Mouse (Mus musculus) forebrain, embryonic 16.5 days (tissue): ENCODE results near the gene Gm49394. TPM values are rescaled to one million over a fixed set of nuclear protein-coding genes. Genes with fewer than 3 reads are reported as not detected.

Experiments used
- ATAC-seq: fragments of 200-750 bp; cut with Nextera tagmentation; 2 replicates; pipeline ENCODE4 v1.8.0; 2017; ENCODE audit warnings: mild to moderate bottlenecking, moderate library complexity
- H3K27ac ChIP-seq: fragments of 300-500 bp; sonication (generic); 2 replicates; pipeline ENCODE4 v1.5.1; 2014; ENCODE audit warnings: low read length, control low read depth
- H3K27me3 ChIP-seq: fragments of 300-500 bp; sonication (generic); replicated peaks from 2 replicates; pipeline ENCODE4 v1.6.1; 2014; ENCODE audit warnings: low read length; ENCODE audit not compliant: control insufficient read depth, insufficient read depth
- H3K36me3 ChIP-seq: fragments of 300-500 bp; sonication (generic); 2 replicates; pipeline ENCODE4 v1.6.1; 2014; ENCODE audit not compliant: control insufficient read depth, insufficient read depth
- H3K4me1 ChIP-seq: fragments of 300-500 bp; sonication (generic); replicated peaks from 2 replicates; pipeline ENCODE4 v1.6.1; 2014; ENCODE audit warnings: low read length; ENCODE audit not compliant: control insufficient read depth, insufficient read depth
- H3K4me2 ChIP-seq: fragments of 300-500 bp; sonication (generic); 2 replicates; pipeline ENCODE4 v1.6.1; 2014; ENCODE audit warnings: mild to moderate bottlenecking, low read length, control low read depth
- H3K4me3 ChIP-seq: fragments of 300-500 bp; sonication (generic); replicated peaks from 2 replicates; pipeline ENCODE4 v1.5.1; 2014; ENCODE audit warnings: mild to moderate bottlenecking, low read length, control low read depth
- H3K9ac ChIP-seq: fragments of 300-500 bp; sonication (generic); replicated peaks from 2 replicates; pipeline ENCODE4 v1.6.1; 2014; ENCODE audit warnings: low read depth, low read length, control low read depth
- H3K9me3 ChIP-seq: fragments of 300-500 bp; sonication (generic); 2 replicates; pipeline ENCODE4 v1.6.1; 2016; ENCODE audit warnings: low read length; ENCODE audit not compliant: control insufficient read depth
- WGBS: fragments of 180-500 bp; shearing (Covaris S2); extraction: QIAGEN DNeasy Blood & Tissue Kit; methylation state at CpG from one replicate; pipeline ENCODE4 v1.1.7; 2014; 5-methylcytosine and 5-hydroxymethylcytosine counted together
- polyA plus RNA-seq: library from polyadenylated mRNA; unstranded; fragments of >200 nt; fragmentation: Nextera tagmentation; extraction: Ambion mirVana; gene quantifications from 2 replicates; pipeline ENCODE4 v1.2.1, GENCODE M21; 2015

The Gm49394 gene
- polyA plus RNA-seq, 1 experiment from 2014 or later = not detected

DNA sequence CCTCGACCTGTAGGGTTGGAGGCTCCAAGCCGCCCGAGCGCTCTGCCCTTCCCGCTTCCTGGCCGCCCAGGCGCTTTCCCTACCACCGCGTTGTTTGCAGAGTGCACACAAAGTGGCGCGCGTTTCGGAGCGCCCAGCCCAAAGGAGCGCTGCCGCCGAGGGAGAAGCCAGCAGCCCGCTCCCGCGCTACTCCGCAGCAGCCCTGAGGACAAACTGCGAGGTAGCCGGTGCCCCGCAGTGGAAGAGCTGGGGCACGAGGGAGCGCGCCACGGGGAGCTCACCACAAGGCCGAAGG is 9.1 kb downstream of the Gm49394 start:
- Histone ChIP-seq H3K36me3 (no peaks in the 10 kb centered on the region), H3K4me1 (peaks cover 25% of the 10 kb centered on the region), H3K4me2 (peak overlapping the region; percentile 29), H3K9me3 (no peaks in the 10 kb centered on the region), H3K4me3 (peak overlapping the region; percentile 17), H3K27me3 (peaks cover 85% of the 10 kb centered on the region), H3K27ac (no peak overlapping the region), H3K9ac (no peak overlapping the region)
- WGBS = 0% methylated on average over 29 of the region's 29 CpGs
- no peak for ATAC-seq

GRCm38 (mm10) chr7:142659767-142660650 is 9.7 kb downstream of the Gm49394 start:
- Histone ChIP-seq H3K27me3 (peaks cover 85% of the 10 kb centered on the region), H3K9ac (no peak overlapping the region), H3K27ac (no peak overlapping the region), H3K4me2 (peak overlapping the region; percentile 46), H3K36me3 (no peaks in the 10 kb centered on the region), H3K4me3 (peak overlapping the region; percentile 35), H3K9me3 (no peaks in the 10 kb centered on the region), H3K4me1 (peaks cover 25% of the 10 kb centered on the region)
- ATAC-seq = no peak
- 2% methylated on average over 41 of the region's 43 CpGs for WGBS

DNA sequence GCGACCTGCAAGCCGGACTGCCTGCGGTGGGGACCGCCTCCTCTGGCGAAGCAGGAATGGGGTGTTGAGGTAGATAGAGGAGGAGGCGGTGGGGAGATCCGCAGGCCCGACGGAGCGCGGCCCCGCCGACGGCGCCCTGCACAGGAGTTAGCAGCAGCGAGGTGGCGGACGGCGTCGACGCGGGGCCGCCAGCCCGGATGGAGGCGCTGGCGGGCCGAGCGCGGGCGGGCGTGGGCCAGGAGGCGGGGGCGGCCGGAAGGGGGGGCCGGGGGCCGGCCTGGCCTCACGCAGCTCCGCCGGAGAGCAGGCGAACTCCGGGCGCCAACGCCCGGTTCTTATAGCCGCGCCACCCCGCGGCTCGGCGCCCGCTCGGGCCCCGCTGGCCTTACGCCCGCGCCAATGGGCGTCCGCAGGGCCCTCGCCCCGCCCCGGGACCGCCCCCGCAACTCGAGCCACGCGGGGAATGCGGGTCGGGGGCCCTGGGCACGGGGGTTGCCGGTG is 10.5 kb downstream of the Gm49394 start:
- Histone ChIP-seq H3K4me3 (peak overlapping the region; percentile 35), H3K9me3 (no peaks in the 10 kb centered on the region), H3K27me3 (peaks cover 85% of the 10 kb centered on the region), H3K9ac (0 out of 2 replicates have a peak overlapping the region, but pooled peaks have one; percentile 19), H3K36me3 (no peaks in the 10 kb centered on the region), H3K4me2 (peak overlapping the region; percentile 46), H3K27ac (no peak overlapping the region), H3K4me1 (peaks cover 25% of the 10 kb centered on the region)
- 1% methylated on average over 65 of the region's 70 CpGs for WGBS
- ATAC-seq = peak; percentile 43

DNA sequence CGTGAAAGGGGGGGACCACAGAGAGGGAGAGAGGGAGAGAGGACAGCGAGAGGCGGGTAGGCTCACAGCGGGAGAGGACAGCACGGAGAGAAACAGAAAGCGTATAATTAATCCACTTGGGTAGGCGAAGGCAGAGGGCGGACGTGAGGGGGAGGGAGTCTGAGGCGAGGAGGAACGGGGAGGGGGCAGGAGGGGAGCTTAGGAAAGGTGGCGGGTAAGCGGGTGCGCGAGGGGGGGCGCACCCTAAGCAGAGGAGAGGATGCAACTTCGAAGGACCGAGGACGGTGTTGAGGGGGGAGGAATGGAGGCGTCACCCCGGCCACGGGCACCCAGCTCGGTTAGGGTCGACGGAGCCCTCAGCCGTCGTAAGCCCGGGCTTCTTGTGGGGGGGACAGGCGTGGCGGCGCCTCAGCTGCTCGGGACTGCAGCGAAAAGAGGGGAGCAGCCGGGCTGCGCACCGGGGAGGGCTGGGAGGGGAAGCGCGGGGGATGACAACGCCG is 11.0 kb downstream of the Gm49394 start:
- H3K36me3 ChIP-seq = no peaks in the 10 kb centered on the region
- H3K27me3 ChIP-seq = peaks cover 85% of the 10 kb centered on the region
- H3K4me3 ChIP-seq = peak overlapping the region; percentile 35
- H3K9ac ChIP-seq = 0 out of 2 replicates have a peak overlapping the region, but pooled peaks have one; percentile 19
- H3K27ac ChIP-seq = no peak overlapping the region
- 1% methylated on average over 36 of the region's 40 CpGs for WGBS
- peak; percentile 37 for ATAC-seq
- H3K4me2 ChIP-seq = peak overlapping the region; percentile 46
- no peaks in the 10 kb centered on the region for H3K9me3 ChIP-seq
- peaks cover 20% of the 10 kb centered on the region for H3K4me1 ChIP-seq

GRCm38 (mm10) chr7:142657821-142658614 is 11.7 kb downstream of the Gm49394 start:
- H3K36me3 ChIP-seq = no peaks in the 10 kb centered on the region
- no peak overlapping the region for H3K27ac ChIP-seq
- H3K4me1 ChIP-seq = peaks cover 19% of the 10 kb centered on the region
- under 1% methylated on average over 34 of the region's 34 CpGs for WGBS
- 0 out of 2 replicates have a peak overlapping the region, but pooled peaks have one; percentile 10 for H3K9ac ChIP-seq
- H3K4me2 ChIP-seq = peak overlapping the region; percentile 46
- no peak for ATAC-seq
- no peaks in the 10 kb centered on the region for H3K9me3 ChIP-seq
- H3K27me3 ChIP-seq = peaks cover 83% of the 10 kb centered on the region
- H3K4me3 ChIP-seq = peak overlapping the region; percentile 35

DNA sequence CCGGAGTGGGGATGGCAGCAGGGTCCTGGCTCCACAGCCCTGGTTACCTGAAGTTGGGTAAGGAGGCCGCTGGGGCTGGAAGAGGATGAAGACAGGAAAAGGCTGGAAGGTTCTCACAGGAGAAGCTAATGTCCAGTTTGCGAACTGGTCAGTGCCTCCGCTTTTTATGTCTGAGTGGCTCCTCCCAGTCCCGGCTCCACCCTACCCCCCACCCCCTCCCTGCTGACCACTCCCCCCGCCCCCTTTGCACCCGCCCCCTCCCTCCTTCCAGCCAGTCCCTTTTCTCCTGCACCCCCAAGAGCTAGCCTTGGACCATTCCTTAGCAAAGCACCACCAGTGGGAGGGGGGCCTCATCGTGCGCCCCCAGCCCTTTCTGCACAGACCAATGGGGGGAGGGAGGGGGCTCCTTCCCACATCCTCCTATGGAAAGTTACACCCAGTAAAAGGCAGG is 12.4 kb downstream of the Gm49394 start:
- Histone ChIP-seq H3K27me3 (peaks cover 81% of the 10 kb centered on the region), H3K4me1 (peaks cover 19% of the 10 kb centered on the region), H3K4me2 (no peak overlapping the region), H3K4me3 (peak overlapping the region; percentile 9; the same call in 1 of the 2 replicates), H3K9ac (no peak overlapping the region), H3K9me3 (no peaks in the 10 kb centered on the region), H3K27ac (no peak overlapping the region), H3K36me3 (no peaks in the 10 kb centered on the region)
- ATAC-seq = no peak
- 9% methylated on average over 7 of the region's 9 CpGs for WGBS

DNA sequence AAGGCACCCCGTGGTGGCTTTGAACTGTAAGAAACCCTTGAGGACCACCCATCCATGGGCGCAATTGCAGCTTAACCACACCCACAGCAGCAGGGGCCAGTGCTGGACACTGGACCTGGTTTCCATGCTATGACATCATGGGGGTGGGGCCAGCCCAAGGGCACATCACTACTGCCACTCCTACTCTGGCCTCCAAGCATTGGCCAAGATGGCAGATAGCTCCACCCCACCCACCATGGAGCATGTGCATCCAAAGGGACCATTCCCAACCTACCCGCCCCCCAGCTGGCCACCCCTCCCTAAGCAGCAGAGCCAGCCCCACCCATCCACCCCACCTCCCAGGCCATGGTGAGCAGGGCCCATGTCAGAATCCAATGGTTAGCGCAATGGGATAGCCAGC is 13.7 kb downstream of the Gm49394 start:
- Histone ChIP-seq H3K4me2 (no peak overlapping the region), H3K36me3 (no peaks in the 10 kb centered on the region), H3K27ac (no peak overlapping the region), H3K4me1 (peaks cover 19% of the 10 kb centered on the region), H3K4me3 (no peak overlapping the region), H3K9ac (no peak overlapping the region), H3K27me3 (peaks cover 76% of the 10 kb centered on the region), H3K9me3 (no peaks in the 10 kb centered on the region)
- WGBS = 26% methylated on average over 4 of the region's 4 CpGs
- no peak for ATAC-seq

- Histone ChIP-seq H3K4me3 (no peak overlapping the region), H3K9ac (no peak overlapping the region), H3K27ac (no peak overlapping the region), H3K4me1 (peaks cover 17% of the 10 kb centered on the region), H3K27me3 (peaks cover 72% of the 10 kb centered on the region), H3K4me2 (no peak overlapping the region), H3K36me3 (no peaks in the 10 kb centered on the region), H3K9me3 (no peaks in the 10 kb centered on the region)
- ATAC-seq = no peak
- WGBS = 5% methylated on average over 11 of the region's 11 CpGs
Measured at GRCm38 (mm10) chr7:142655633-142656032, 14.1 kb downstream of the Gm49394 start.

GRCm38 (mm10) chr7:142653726-142654125 is 16.0 kb downstream of the Gm49394 start:
- 4% methylated on average over 18 of the region's 18 CpGs for WGBS
- H3K4me1 ChIP-seq = peaks cover 5% of the 10 kb centered on the region
- H3K4me3 ChIP-seq = no peak overlapping the region
- H3K9ac ChIP-seq = no peak overlapping the region
- H3K27ac ChIP-seq = no peak overlapping the region
- no peaks in the 10 kb centered on the region for H3K36me3 ChIP-seq
- ATAC-seq = no peak
- H3K9me3 ChIP-seq = no peaks in the 10 kb centered on the region
- peaks cover 53% of the 10 kb centered on the region for H3K27me3 ChIP-seq
- H3K4me2 ChIP-seq = no peak overlapping the region
